Mouse (Mus musculus) G1E (cell line): ENCODE data around the gene Clec4n. TPM values are rescaled to one million over a fixed set of nuclear protein-coding genes. Genes with fewer than 3 reads are reported as not detected.
"Not testable (repeated sequence)": the region's sequence is repeated elsewhere in the genome, so short reads cannot be mapped to it uniquely, and the experiment has no call there.

Experiments
- ATAC-seq: 2 replicates; pipeline ENCODE4 v1.8.0; 2016; ENCODE audit warnings: mild to moderate bottlenecking; ENCODE audit not compliant: insufficient number of reproducible peaks, poor library complexity, low FRiP score, severe bottlenecking; ENCODE audit errors: extremely low read depth
- DNase-seq: peaks from one replicate; pipeline ENCODE4 v3.0.0; 2012; ENCODE audit warnings: low spot score
- H3K27me3 ChIP-seq: 2 replicates; pipeline ENCODE4 v1.6.1; 2012; ENCODE audit warnings: mild to moderate bottlenecking, low read length, inconsistent platforms; ENCODE audit not compliant: insufficient read depth
- H3K36me3 ChIP-seq: replicated peaks from 2 replicates; pipeline ENCODE3; 2012; ENCODE audit warnings: mild to moderate bottlenecking, inconsistent platforms
- H3K4me1 ChIP-seq: 2 replicates; pipeline ENCODE4 v1.6.1; 2012; ENCODE audit warnings: low read depth, low read length, inconsistent platforms, mixed read lengths; ENCODE audit not compliant: insufficient read depth
- H3K4me3 ChIP-seq: 2 replicates; pipeline ENCODE4 v1.5.1; 2012; ENCODE audit warnings: low read depth, mild to moderate bottlenecking, inconsistent platforms, low read length, moderate library complexity, mixed read lengths
- H3K9me3 ChIP-seq: replicated peaks from 2 replicates; pipeline ENCODE4 v1.6.1; 2012; ENCODE audit warnings: inconsistent platforms
- CTCF ChIP-seq: IDR thresholded peaks from 2 replicates; pipeline ENCODE4 v1.5.1; 2012; ENCODE audit warnings: low read depth, low read length, inconsistent platforms, mixed read lengths
- GATA1 ChIP-seq: IDR thresholded peaks from 2 replicates; pipeline ENCODE4 v1.6.1; 2012; ENCODE audit warnings: borderline replicate concordance, low read length, inconsistent platforms, mixed read lengths
- GATA2 ChIP-seq: IDR thresholded peaks from 2 replicates; pipeline ENCODE4 v1.6.1; 2012; ENCODE audit warnings: low read depth, low read length, inconsistent platforms, borderline replicate concordance
- POLR2AphosphoS5 ChIP-seq: IDR thresholded peaks from 2 replicates; pipeline ENCODE4 v1.6.1; 2012; ENCODE audit warnings: low read depth, low read length, inconsistent platforms; ENCODE audit not compliant: insufficient replicate concordance
- TAL1 ChIP-seq: conservative IDR thresholded peaks from 2 replicates; pipeline ENCODE4 v1.6.1; 2012; ENCODE audit warnings: low read depth, low read length, inconsistent platforms, mixed read lengths
- polyA plus RNA-seq: library from polyadenylated mRNA; stranded (reverse); fragments of >175 nt; gene quantifications from 2 replicates; pipeline ENCODE4 v1.2.3, GENCODE M21; 2012
- total RNA-seq, 2 experiments: library from RNA; stranded (forward) in 1 of 2; stranded (reverse) in 1 of 2; fragments of 200-1000 nt in 1 of 2; fragments of >200 nt in 1 of 2; fragmentation: Nextera tagmentation in 1 of 2; gene quantifications; 2 replicates each; pipeline ENCODE4 v1.2.3; 2014 to 2017

Gene Clec4n
- total and polyA plus RNA-seq, 3 experiments: 3.5 TPM; not detected in 2

- no peak for ATAC-seq
- H3K36me3 ChIP-seq: peaks cover 2% of the 10 kb centered on the region
- peaks cover 59% of the 10 kb centered on the region for H3K4me1 ChIP-seq
- no peaks in the 10 kb centered on the region for H3K9me3 ChIP-seq
- TF ChIP-seq TAL1 (no peak), GATA1 (no peak), POLR2AphosphoS5 (no peak), GATA2 (no peak), CTCF (no peak)
- peak within 1 kb of the TSS; percentile 29; the same call in 1 of the 2 replicates for H3K4me3 ChIP-seq
- no peaks in the 10 kb centered on the region for H3K27me3 ChIP-seq
- no peak for DNase-seq
These were observed 60.1 kb downstream of the Clec4n start, which contains the start of gene Clec4e for GRCm38 (mm10) chr6:123289753-123290152. TSS of gene Clec4e (minus strand) at chr6:123289870.

DNA sequence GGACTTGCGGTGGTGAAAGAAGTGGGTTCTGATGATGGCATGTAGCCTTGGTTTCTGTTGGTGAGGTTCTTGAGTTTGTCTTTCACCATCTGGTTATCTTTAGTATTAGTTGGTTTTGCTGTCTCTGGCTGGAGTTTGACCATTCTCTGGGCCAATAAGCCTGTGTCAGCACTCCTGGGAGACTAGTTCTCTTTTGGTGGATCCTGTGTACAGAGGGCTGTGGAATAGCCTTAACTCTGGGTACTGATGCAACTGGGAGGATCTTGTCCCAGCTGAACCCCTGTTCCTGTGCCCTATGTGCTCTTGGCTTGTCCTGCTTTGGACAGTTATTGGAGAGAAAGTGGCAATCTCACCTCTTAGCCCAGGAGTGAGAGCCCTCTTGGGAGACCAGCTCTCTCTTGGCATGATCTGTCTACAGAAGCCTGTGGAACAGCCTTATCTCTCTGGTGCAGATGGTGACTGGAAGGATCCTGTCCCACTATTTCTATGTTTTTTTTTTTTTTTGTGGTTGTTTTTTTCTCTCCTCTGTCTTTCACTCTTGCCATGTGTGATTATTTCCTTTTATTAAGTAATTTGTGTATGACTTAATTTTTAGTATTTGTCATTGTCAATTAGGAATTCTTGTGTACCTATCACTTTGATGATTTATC is 63.2 kb downstream of the Clec4n start:
- ATAC-seq (peak; percentile 87), DNase-seq (peak; percentile 37)
- peak overlapping the region; percentile 34; the same call in 1 of the 2 replicates for H3K4me3 ChIP-seq
- no peaks in the 10 kb centered on the region for H3K36me3 ChIP-seq
- no peak for TF ChIP-seq POLR2AphosphoS5
- peak; percentile 94 for TF ChIP-seq TAL1
- no peaks in the 10 kb centered on the region for H3K27me3 ChIP-seq
- H3K9me3 ChIP-seq: no peaks in the 10 kb centered on the region
- peaks cover 57% of the 10 kb centered on the region for H3K4me1 ChIP-seq

DNA sequence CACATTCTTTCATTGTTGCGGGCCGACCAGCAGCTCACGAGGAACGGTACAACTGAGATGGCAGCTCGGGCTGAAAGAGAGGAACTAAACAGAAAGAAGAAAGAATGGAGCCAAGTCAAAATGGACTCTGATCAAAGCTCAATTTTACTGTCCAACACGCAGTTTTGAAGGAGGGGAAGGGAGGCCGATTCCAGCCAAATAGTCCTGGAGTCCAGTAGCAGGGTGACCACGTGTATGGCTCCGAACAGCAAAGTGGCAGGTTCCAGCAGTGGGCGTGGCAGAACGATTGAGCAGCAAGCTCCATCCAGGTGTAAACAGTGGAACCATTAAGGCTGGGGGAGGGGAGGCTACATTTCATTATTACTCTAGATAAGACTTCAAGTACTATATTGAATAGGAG is 63.9 kb downstream of the Clec4n start:
- H3K27me3 ChIP-seq, ATAC-seq, H3K36me3 ChIP-seq, DNase-seq, H3K9me3 ChIP-seq: not testable (repeated sequence)
- Histone ChIP-seq H3K4me1 (peaks cover 53% of the 10 kb centered on the region), H3K4me3 (peak overlapping the region; percentile 52; the same call in 1 of the 2 replicates)

Other genes starting within 250 kb of the Clec4n start
- gene Clec4a4, start 239.5 kb upstream of the Clec4n start, total RNA-seq (2014; fragmentation: Nextera tagmentation): not detected in 2 replicates
- gene Clec4a4, start 239.5 kb upstream of the Clec4n start, total RNA-seq (2017): not detected in 2 replicates
- not detected in 2 replicates for gene Clec4a4, start 239.5 kb upstream of the Clec4n start, polyA plus RNA-seq
- gene Clec4b1, start 179.9 kb upstream of the Clec4n start, total RNA-seq (2014; fragmentation: Nextera tagmentation): not detected in 2 replicates
- gene Clec4b1, start 179.9 kb upstream of the Clec4n start, total RNA-seq (2017): not detected in 2 replicates
- gene Clec4b1, start 179.9 kb upstream of the Clec4n start, polyA plus RNA-seq: not detected in 2 replicates
- 1.9 TPM in 1 of 2 replicates, not detected in the other for gene Clec4a2, start 123.4 kb upstream of the Clec4n start, total RNA-seq (2014; fragmentation: Nextera tagmentation)
- 0.41 and 0.60 TPM in 2 replicates for gene Clec4a2, start 123.4 kb upstream of the Clec4n start, total RNA-seq (2017)
- 0.22 TPM in 1 of 2 replicates, not detected in the other for gene Clec4a2, start 123.4 kb upstream of the Clec4n start, polyA plus RNA-seq
- not detected in 2 replicates for gene Clec4b2, start 57.0 kb upstream of the Clec4n start, total RNA-seq (2014; fragmentation: Nextera tagmentation)
- not detected in 2 replicates for gene Clec4b2, start 57.0 kb upstream of the Clec4n start, total RNA-seq (2017)
- not detected in 2 replicates for gene Clec4b2, start 57.0 kb upstream of the Clec4n start, polyA plus RNA-seq
- gene Clec4d, start 32.3 kb downstream of the Clec4n start, total RNA-seq (2014; fragmentation: Nextera tagmentation): 18.9 and 28.7 TPM in 2 replicates
- gene Clec4d, start 32.3 kb downstream of the Clec4n start, total RNA-seq (2017): 12.6 and 14.1 TPM in 2 replicates
- gene Clec4d, start 32.3 kb downstream of the Clec4n start, polyA plus RNA-seq: 0.44 and 0.91 TPM in 2 replicates
- 20.8 and 24.5 TPM in 2 replicates for gene Clec4e, start 60.0 kb downstream of the Clec4n start, total RNA-seq (2014; fragmentation: Nextera tagmentation)
- 13.6 and 14.9 TPM in 2 replicates for gene Clec4e, start 60.0 kb downstream of the Clec4n start, total RNA-seq (2017)
- gene Clec4e, start 60.0 kb downstream of the Clec4n start, polyA plus RNA-seq: 0.20 and 0.29 TPM in 2 replicates
- gene Vmn2r19, start 78.5 kb downstream of the Clec4n start, total RNA-seq (2014; fragmentation: Nextera tagmentation): not detected in 2 replicates
- not detected in 2 replicates for gene Vmn2r19, start 78.5 kb downstream of the Clec4n start, total RNA-seq (2017)
- gene Vmn2r19, start 78.5 kb downstream of the Clec4n start, polyA plus RNA-seq: not detected in 2 replicates
- gene Vmn2r20, start 188.3 kb downstream of the Clec4n start, total RNA-seq (2014; fragmentation: Nextera tagmentation): 0.15 and 0.19 TPM in 2 replicates
- gene Vmn2r20, start 188.3 kb downstream of the Clec4n start, total RNA-seq (2017): under 0.01 and 0.05 TPM in 2 replicates
- gene Vmn2r20, start 188.3 kb downstream of the Clec4n start, polyA plus RNA-seq: not detected in 2 replicates